Mouse (Mus musculus) E14TG2a.4 (cell line): ENCODE results near the gene Pou6f1.
"Not testable (repeated sequence)": the region's sequence is repeated elsewhere in the genome, so short reads cannot be mapped to it uniquely, and the experiment has no call there.

Experiments
- CTCF ChIP-seq: conservative IDR thresholded peaks from 2 replicates; pipeline ENCODE4 v1.5.1; 2014; ENCODE audit warnings: low read length
- NANOG ChIP-seq: IDR thresholded peaks from 2 replicates; pipeline ENCODE4 v1.6.1; 2014; ENCODE audit warnings: borderline replicate concordance, low read length, mixed read lengths
- POU5F1 ChIP-seq: IDR thresholded peaks from 2 replicates; pipeline ENCODE4 v1.6.1; 2014; ENCODE audit warnings: low read length, borderline replicate concordance

GRCm38 (mm10) chr15:100543651-100544030, 56.1 kb downstream of the Pou6f1 start:
- not testable (repeated sequence) for TF ChIP-seq CTCF, NANOG, POU5F1
